Mouse (Mus musculus) testis, postnatal 10 days (tissue): ENCODE data around the gene Tspan4.

Experiments used
- DNase-seq: peaks from one replicate; pipeline ENCODE4 v3.0.0; 2021; ENCODE audit warnings: low spot score

Gene Tspan4

DNA sequence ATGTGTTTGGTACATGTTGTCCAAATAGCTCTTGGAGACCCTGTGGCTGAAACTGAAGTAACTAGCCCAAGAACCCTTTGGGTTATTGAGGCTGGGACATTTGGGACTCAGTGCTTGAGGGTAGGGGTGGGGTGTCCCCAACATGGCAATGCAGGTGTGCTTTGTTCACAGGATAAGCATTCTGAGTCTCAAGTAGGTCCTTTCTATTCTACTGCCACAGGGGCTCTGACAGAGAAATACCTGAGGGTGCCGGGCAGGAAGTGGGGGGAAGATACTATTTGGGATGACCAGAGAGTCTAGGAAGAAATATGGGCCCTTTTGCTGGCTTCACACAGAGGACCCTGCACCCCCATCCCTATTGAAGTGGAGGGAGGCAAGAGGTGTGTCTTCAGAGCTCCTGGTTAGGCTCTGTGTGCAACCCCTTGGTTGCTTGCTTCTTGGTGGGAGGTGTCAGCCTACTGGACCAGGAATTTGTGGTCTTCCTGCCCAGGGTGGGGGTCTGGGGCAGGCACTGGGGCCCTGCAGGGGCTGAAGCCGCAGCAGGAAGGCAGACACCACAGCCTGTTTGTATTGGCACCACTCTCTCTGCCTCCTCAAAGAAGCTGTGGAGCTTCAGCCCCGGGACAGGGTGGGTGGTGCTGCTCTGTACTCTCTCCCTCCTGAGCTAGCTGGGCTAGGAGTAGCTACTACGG, 2.7 kb downstream of the Tspan4 start:
- no peak for DNase-seq

DNA sequence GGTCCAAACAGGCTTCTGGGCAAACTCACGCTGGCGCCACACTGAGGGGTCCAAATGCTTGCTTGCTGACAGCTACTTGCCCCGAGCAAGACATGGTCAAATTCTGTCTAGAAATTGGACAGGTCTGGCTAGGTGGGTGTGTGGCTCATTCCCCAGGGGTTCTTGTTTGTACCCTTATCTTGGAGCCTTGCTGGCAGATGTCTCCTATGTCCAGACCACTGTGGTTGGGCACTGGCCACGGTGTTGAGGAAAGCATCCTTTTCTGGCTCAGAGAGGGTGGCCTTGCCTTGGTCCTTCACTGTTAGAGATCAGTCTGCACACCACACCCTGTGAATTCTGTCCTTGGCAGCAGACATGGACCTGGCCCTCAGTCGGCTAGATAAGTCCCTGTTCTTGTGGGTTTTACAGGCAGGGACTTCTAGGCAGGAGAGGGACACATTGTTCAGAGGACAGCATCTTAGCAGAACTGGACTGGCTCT, 3.3 kb downstream of the Tspan4 start:
- DNase-seq, result no peak

DNA sequence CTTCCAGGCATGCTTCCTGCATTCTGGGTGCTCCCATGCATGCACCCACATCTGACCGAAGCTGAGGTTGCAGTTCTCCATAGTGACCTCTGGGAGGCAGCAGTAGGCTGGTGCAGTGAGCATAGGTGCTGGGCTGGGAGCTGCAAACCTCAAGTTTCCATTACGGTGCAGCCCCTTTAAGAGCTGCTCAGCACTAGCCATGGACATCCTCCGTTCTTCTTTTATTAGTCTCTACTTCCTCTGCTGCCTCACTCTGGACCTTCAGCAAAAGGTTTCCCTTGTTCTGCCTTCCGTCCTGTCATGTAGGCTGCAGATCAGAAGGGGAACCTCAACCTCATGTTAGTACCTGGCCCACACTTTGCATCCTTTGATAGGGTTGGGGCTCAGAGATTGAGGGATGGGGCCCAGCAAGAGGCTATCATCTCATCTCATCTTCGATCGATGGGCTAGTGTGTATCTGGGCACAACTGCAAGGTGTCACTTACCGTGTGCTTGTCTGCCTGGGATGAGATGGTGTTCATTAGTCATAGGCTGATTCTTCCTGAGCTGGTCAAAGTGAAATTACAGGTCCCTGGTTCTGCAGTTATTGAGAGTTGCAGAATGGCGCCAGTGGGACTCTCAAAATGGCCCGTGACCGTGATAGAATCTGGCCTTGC, 5.9 kb downstream of the Tspan4 start:
- DNase-seq, result peak; percentile 67

DNA sequence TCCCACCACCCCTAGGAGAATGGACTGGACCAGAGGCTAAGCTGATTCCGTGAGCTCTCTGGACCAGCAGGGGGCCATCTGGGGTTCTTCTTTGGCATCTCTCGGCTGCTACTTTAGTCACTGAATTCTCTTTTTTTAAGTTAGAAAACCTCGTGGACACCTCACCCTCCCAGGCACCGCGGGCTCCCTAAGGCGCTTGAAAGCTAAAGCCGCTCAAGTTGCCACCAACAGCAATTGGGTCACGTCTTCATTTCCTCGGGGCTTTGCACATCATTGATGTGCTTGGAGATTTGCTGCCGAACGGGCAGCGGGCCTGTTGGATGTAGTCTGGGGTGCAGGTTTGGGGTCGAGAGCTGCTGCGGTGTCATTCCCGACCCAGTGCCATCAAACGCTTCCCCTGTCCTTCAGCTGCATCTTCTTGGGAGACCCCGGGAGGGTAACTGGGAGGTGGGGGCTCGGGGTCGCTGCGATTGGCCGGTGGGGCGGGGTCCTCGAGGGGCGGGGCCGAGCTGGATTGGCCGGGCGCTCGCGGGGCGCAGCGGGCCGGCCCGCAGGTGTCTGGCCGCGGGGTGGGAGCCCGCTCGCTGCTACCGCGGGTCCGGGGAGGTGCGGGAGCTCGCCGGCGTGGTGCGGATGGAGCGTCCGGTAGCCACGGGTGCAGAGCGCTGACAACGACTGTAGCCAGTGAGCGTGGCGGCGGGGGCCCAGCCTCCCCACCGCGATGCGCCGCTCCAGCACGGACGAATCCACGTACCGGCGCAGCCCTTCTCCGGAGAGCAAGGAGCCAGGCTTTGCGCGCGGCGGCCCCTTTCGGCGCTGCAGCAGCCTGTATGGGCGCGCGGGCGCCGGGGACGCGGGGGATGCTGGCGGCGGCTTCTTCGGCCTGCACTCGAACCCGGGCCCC, 6.7 kb downstream of the Tspan4 start:
- peak; percentile 74 for DNase-seq

DNA sequence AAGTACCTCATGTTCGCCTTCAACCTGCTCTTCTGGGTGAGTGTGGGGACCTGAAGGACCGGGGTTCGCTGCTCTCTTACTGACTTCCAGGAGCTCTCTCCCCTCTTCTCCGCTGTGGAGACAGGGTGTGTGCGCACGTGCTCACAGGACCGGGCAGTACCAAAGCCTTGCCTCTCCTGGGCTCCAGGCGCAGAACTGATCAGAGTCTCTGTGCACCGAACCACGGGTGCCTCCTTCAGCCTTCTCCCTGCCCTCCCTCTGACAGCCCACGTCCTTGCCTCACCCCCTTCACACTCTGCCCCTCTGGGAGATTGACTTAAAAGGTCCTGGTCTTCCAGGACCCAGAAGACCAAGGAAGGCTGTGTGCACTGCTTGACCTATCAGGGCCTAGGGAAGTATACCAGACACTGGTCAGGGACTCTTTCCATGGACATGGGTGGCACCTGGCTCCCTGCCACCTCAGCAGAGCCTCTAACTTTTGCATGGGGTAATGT, 7.5 kb downstream of the Tspan4 start:
- DNase-seq, result no peak

DNA sequence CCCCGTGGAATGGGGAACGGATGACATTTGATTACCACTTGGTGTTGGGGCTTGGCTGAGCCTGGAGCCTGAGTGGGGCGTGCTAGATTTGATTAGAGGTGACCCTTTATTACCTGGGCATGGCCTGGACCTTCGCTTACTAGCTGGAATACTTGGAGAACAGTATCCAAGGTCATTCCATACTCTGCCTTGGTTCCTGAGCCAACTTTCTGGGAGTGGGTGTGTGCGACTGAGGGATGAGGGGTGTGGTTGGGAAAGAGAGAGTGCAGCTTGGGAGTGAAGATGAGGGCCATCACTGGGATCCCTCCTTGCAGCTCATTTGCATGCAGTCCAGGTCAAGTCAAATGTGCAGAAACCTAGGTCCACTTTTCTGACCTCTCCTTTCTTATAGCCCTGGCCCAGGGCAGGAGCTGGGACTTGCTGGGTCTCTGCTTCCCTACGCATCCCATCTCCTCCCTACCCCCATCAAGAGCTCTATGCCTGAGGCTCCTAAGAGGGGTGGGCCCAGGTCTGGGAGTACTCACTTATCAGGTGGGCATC, 8.1 kb downstream of the Tspan4 start:
- DNase-seq, result no peak

DNA sequence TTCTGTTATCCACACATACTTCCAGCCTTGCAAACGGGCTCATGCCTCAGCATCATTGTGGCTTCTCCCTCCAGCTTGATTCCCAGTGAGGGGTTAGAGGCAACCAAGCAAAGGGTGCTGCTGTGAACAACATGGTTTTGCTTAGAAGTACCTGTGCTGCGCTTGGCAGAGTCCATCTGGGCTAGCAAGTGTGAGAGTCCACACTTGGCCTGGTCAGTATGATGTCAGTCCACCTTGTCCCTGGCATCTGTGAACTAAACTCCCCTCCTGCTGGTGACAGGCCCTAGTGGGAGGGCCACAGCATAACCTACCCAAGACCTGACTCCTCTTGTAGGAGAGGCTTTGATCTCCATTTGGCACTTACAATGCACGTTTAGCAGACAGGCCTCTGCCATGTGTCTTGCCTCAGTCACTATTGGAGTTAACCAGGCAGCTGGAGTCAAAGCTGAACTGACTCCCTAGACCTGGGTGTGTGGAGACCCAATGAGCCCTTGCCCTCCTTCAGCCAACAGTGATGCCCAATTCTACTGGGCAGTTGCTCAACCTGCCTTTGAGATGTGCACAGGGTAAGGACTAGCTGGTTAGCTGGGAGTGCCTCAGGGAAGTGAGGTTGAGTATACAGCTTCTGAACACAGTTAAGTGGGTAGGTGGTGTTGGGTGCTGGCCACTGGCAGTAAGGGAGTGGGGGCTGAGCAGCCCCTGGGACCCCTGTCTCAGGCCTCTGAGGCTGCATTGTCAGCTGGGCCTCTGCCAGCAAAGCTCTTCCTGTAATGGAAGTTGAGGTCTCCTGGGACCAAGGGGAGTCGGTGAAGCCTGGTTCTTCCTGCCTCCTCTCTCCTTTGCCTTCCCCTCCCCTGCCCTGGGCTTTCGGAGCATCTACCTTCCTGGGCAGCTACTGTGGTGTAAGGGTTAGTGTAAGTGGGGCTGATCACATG, 9.4 kb downstream of the Tspan4 start:
- DNase-seq, result no peak

DNA sequence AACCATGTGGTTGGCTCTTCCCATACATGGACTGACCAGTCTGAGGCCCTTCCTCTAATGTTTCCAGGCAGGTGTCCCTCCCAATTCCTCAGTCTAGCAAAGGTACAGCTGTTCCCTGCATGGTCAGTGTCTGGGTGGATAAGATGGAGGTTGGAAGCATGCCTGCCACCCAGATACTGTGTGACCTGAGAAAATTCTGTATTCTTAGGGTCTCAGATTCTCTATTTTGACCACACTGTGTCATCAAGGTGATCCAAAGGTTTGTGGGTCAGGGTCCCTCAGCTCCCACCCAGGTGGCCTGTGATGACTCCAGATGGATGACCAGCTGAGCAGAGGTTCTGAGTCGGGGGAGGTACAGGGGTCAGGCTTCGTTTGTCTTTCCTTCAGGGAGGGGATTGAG, 10.1 kb downstream of the Tspan4 start:
- DNase-seq, result no peak

DNA sequence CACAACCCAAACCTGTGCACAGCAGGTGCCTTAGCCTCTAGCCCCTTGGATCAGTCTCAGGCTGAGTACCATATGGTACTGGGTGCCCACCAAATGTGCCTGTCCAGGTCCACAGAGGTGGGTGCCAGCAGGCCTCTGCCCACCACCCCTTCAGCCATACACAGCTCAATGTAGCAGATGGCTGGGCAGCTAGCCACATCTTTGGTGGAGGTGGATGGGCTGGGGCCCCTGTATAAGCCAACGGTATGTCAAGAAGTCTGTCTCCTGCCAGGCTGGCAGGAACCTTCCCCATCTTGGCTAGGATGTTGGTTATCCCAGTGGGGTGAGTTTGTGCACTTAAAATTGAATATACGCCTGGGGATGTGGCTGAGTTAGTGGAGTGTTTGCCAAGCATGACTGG, 10.6 kb downstream of the Tspan4 start:
- no peak for DNase-seq

DNA sequence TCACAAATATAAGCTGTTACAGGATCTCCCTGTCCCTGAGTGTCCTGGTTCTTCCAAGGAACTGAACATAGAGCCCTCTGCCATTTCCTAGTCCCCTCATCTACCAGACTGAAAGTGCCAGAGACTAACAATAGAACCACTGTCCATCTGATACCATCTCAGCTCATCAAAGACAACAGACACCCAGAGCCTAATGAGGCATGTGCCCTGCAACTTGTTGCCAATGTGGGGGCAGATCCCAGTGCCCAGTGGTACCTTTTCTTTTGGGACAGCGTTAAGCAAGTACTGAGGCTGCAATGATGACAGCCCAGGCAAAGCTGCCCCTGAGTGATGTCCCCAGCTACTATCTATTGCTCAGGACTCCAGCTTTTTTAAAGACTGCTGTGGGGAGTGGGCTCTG, 11.2 kb downstream of the Tspan4 start:
- no peak for DNase-seq

DNA sequence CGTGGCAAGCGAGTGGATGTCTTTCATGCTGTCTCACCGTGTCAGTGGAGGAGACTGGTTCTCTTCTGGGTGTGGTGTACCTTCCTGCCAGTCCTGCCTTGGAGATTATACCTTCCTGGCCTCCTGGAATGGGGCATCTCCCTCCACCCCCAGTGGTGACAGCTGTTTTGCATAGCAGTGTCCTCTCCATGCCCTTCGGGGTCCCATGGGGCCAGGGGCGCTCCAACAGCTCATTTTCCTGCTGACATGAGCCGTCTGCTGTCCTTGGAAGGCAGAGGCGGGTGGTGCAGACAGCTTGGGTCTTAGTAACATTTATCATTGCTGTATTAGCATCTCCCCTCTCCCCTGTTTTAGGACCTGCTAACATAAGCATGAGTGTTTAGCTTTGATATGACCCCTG, 12.1 kb downstream of the Tspan4 start:
- DNase-seq, result no peak

DNA sequence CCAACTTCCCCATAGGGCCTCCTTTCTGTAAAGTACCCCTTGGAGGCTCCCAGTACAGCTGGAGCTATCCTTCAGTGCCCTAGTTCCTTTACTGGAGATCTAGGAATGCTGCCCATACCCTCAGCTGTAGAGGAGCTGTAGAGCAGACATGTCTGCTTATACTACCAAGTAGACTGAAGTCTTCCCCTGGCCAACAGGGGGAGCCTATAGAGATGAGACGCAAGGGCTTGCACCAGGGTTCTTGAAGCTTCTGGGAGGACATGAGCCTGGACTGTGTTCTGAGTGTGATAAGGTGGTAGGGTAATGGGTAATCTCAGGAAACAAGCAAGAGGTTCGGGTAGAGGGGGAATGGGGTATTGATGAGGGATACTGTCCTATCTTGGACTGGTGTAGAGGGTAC, 16.1 kb downstream of the Tspan4 start:
- no peak for DNase-seq

DNA sequence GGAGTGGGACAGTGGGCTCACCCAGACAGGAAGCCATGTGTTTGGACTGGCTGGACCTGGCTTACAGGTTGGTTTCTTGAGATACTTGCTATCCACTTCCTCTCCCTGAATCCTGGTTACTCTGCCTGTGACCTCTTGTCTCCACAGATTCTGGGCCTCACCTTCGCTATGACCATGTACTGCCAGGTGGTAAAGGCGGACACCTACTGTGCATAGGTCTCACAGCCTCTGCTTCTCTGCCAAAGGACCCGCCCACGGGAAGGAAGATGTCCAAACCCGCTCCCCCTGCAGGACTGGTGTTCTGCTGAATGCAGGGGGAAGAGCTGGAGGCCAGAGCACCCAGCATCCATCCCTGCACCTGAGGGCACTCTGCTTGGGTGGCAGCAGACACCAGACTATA, 17.7 kb downstream of the Tspan4 start:
- DNase-seq, result no peak

DNA sequence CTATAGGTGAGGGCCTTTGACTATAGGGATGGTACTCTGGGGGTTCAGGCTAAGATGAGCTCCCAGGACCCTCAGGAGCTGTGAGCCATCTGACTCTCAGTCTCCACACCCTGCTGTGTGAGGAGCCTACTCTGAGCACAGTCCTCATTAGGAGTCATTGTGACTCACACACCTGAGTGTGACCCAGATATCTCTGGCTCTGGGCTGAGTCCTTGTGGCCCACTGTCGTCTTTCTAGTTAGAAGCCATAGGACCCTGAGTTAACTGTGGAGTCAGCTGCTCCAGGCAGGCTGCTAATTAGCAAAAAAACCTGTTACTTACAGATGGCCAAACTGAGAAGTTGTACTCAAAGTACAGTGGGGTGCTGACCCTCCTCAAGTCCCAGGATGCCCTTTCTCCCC, 18.7 kb downstream of the Tspan4 start:
- DNase-seq, result no peak

DNA sequence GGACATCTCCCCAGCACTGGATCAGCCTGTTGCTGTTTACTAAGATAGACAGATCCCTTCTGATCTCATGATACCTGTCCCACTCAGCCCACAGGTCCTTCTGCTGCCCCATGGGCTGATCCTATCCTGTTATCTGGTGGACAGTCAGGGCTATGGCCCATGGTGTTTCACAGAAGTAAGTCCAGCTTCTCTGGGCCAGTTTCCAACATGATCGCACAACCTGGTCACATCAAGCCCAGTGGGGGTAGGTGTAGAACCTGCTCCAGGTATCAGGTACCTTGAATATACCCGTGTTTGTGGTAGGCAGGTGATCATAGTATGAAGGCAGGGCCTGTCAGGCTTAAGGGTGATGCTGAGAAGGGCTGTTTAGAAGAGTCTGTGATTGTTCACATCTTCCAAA, 20.3 kb downstream of the Tspan4 start:
- no peak for DNase-seq

DNA sequence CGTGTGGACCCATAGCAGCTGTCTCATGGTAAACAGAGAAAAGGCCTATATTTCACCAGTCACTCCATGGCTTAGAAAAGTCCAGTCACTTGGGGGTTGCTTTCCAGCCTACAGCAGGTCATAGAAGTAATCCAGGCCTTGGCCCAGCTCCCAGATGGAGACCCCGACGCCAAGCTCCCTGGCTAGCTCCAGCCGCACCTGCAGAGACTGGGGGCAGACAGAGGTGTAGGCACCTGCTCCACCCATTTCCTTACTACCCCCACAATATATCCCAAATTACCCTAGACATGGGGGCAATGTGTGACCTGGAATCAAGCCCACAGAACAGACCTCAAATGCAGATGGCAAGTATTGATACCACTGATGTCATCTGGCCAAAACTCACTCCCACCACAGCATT, 20.9 kb downstream of the Tspan4 start:
- DNase-seq, result no peak

DNA sequence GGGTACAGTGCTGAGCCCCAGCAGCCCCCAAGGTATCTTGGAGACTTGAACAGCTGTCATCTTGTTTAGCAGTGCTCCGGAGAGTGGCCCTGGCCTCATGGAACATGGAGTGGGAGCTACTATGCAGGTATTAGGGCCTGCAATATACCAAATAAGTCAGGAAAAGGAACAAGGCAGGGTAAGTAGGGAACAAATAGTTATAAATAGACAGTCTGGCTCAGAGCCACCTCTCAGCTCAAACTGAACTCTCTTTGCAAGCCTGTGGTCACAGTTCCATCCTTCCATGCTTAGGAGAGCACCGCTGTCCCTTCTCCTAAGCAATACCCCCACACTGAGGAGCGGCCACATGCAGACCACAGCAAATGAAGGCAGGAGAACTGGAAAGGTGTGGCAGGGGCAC, 22.6 kb downstream of the Tspan4 start:
- DNase-seq, result no peak

DNA sequence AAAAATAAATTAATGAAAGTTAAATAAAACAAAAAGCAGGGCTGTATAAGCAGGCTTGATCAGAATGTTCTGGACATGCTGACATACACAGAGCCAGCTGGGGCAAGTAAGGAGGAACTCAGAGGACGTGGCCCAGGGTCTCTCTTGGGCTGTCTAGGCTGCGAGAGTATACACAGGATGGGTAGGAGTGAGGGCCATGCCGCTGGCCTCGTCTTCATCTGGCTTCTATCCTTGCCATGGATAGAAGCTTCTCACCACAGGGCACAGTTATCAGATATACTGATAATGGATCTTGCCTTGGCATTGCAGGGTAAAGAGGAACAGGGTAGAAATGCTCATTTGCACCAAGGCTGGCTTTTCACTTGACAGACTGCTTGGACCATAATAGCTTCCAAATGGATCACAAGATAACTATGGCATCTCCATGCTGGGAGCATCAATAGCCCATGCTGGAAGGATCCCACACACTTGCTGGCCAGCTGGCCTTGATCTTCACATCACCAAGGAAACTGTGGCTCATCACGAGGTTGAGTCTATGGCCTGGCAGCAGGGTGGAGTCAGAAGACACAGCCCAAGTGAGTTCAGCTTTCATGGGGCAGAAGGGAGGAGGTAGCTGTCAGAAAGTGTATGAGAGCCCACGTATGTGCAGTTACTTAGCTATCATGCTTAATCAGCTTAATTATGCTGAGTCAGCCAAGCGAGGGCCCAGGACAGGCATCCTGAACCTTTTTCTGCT, 26.9 kb downstream of the Tspan4 start:
- no peak for DNase-seq

DNA sequence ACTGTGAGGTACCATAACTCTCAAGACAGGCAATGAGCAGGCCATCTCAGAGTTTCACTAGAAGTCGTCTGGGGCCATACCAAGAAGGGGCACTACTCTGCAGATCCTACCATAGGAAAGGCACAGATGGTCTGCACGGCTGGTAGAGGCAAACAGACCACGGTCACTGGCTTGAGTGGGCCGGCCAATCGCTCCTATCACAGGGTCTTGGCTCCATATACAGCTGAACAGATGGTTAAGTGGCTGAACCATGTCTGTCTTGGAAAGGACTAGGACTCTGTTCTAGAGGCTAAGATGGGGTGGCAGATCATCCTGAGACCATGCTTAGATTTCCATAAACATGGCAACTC, 27.5 kb downstream of the Tspan4 start:
- DNase-seq, result no peak

DNA sequence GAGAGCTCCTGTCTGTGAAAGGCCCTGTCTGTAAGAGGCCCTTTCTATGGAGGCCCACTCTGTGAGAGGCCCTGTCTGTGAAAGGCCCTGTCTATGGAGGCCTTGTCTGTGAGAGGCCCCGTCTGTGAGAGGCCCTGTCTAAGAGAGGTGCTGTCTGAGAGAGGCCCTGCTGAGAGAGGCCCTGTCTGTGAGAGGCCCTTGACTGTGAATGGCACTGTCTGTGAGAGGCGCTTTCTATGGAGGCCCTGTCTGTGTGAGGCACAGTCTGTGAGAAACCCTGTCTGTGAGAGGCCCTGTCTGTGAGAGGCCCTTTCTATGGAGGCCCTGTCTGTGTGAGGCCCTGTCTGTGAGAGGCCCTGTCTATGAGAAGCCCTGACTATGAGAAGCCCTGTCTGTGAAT, 31.2 kb downstream of the Tspan4 start:
- no peak for DNase-seq

DNA sequence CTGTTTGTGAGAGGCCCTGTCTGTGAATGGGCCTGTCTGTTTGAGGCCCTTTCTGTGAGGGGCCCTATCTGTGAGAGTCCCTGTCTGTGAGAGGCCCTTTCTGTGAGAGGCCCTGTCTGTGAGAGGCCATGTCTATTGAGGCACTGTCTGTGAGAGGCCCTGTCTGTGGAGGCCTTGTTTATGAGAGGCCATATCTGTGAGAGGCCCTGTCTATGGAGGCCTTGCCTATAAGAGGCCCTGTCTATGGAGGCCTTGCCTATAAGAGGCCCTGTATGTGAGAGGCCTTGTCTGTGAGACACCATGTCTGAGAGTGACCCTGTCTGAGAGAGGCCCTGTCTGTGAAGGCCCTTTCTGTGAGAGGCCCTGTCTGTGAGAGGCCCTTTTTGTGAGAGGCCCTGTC, 33.1 kb downstream of the Tspan4 start:
- DNase-seq, result no peak
